Mouse (Mus musculus): ENCODE data around the gene Blm.
A peak's percentile ranks its signal among the peaks of the same experiment; 100 is the strongest.

The Blm gene

GRCm38 (mm10) chr7:80439789-80440488, 95.0 kb downstream of the Blm start:
- no peak for DNase-seq (ENCODE audit: low spot score in 2 of 2)

- no peak for DNase-seq (ENCODE audit: low spot score in 2 of 2)
Observed at GRCm38 (mm10) chr7:80439032-80439760, 95.7 kb downstream of the Blm start.

GRCm38 (mm10) chr7:80436571-80436970, 98.3 kb downstream of the Blm start:
- DNase-seq (ENCODE audit: low spot score in 2 of 2): no peak

GRCm38 (mm10) chr7:80435594-80435993, 99.3 kb downstream of the Blm start:
- no peak for DNase-seq (ENCODE audit: low spot score in 2 of 2)

GRCm38 (mm10) chr7:80429661-80430060, 105.3 kb downstream of the Blm start:
- no peak for DNase-seq (ENCODE audit: low spot score in 2 of 2)

- DNase-seq (ENCODE audit: low spot score in 2 of 2): no peak
Observed at GRCm38 (mm10) chr7:80427730-80428129, 107.2 kb downstream of the Blm start.

- no peak for DNase-seq (ENCODE audit: low spot score in 2 of 2)
Observed at GRCm38 (mm10) chr7:80426363-80426762, 108.6 kb downstream of the Blm start.

- no peak for DNase-seq (ENCODE audit: low spot score in 2 of 2)
Observed at GRCm38 (mm10) chr7:80424722-80425121, 110.2 kb downstream of the Blm start.

GRCm38 (mm10) chr7:80422759-80423480, 112.0 kb downstream of the Blm start:
- DNase-seq (ENCODE audit: low spot score in 2 of 2): no peak

GRCm38 (mm10) chr7:80421576-80421975, 113.3 kb downstream of the Blm start:
- no peak for DNase-seq (ENCODE audit: low spot score in 2 of 2)

GRCm38 (mm10) chr7:80420586-80420985, 114.3 kb downstream of the Blm start:
- DNase-seq (ENCODE audit: low spot score in 2 of 2): no peak

- DNase-seq (ENCODE audit: low spot score in 2 of 2): no peak
Observed at GRCm38 (mm10) chr7:80419278-80419677, 115.6 kb downstream of the Blm start.

GRCm38 (mm10) chr7:80418036-80418435, 116.9 kb downstream of the Blm start:
- no peak for DNase-seq (ENCODE audit: low spot score in 2 of 2)

GRCm38 (mm10) chr7:80417601-80418000, 117.3 kb downstream of the Blm start:
- DNase-seq (ENCODE audit: low spot score in 2 of 2): no peak

GRCm38 (mm10) chr7:80416969-80417368, 118.0 kb downstream of the Blm start:
- no peak for DNase-seq (ENCODE audit: low spot score in 2 of 2)

- no peak for DNase-seq (ENCODE audit: low spot score in 2 of 2)
Observed at GRCm38 (mm10) chr7:80414303-80414855, 120.5 kb downstream of the Blm start.

GRCm38 (mm10) chr7:80413512-80414302, 121.2 kb downstream of the Blm start:
- DNase-seq (ENCODE audit: low spot score in 2 of 2): no peak

- no peak for DNase-seq (ENCODE audit: low spot score in 2 of 2)
Observed at GRCm38 (mm10) chr7:80412781-80413180, 122.1 kb downstream of the Blm start.

GRCm38 (mm10) chr7:80412279-80412678, 122.6 kb downstream of the Blm start:
- peak; percentile 61 to 79 for DNase-seq (ENCODE audit: low spot score in 2 of 2)

- DNase-seq (ENCODE audit: low spot score in 2 of 2): no peak
Observed at GRCm38 (mm10) chr7:80410380-80410779, 124.5 kb downstream of the Blm start.

- DNase-seq (ENCODE audit: low spot score in 2 of 2): no peak
Observed at GRCm38 (mm10) chr7:80407712-80408111, 127.2 kb downstream of the Blm start.
